Mouse (Mus musculus) lung, adult 2 months (tissue): ENCODE measurements around the gene Pex19.

Experiments
- CTCF ChIP-seq: fragments of 200-500 bp; IDR thresholded peaks from 2 replicates; pipeline ENCODE4 v1.5.1; 2011; ENCODE audit warnings: mild to moderate bottlenecking, low read length, control low read depth; ENCODE audit not compliant: insufficient read depth
- POLR2A ChIP-seq: fragments of 200-500 bp; IDR thresholded peaks from 2 replicates; pipeline ENCODE4 v1.6.1; 2011; ENCODE audit warnings: low read depth, mild to moderate bottlenecking, control low read depth, low read length, borderline replicate concordance; ENCODE audit errors: extremely low read depth

- TF ChIP-seq CTCF (no peak), POLR2A (no peak)
Observed at GRCm38 (mm10) chr1:172177791-172178190, 51.2 kb downstream of the Pex19 start.
